Mouse (Mus musculus) lung, postnatal 0 days (tissue): ENCODE data around the gene Btbd3.
A peak's percentile ranks its signal among the peaks of the same experiment; 100 is the strongest.

Source experiments
- CTCF ChIP-seq: IDR thresholded peaks from 2 replicates; pipeline ENCODE4 v1.5.1; 2016; ENCODE audit warnings: antibody characterized with exemption, mild to moderate bottlenecking
- EP300 ChIP-seq: IDR thresholded peaks from 2 replicates; pipeline ENCODE4 v1.6.1; 2016; ENCODE audit warnings: antibody characterized with exemption, mild to moderate bottlenecking, control low read depth

GRCm38 (mm10) chr2:138269330-138269729 lies 13.0 kb downstream of the Btbd3 start:
- peak; percentile 48 for TF ChIP-seq CTCF
- no peak for TF ChIP-seq EP300
